Mouse (Mus musculus): ENCODE data around the gene Olfr522.

The Olfr522 gene

DNA sequence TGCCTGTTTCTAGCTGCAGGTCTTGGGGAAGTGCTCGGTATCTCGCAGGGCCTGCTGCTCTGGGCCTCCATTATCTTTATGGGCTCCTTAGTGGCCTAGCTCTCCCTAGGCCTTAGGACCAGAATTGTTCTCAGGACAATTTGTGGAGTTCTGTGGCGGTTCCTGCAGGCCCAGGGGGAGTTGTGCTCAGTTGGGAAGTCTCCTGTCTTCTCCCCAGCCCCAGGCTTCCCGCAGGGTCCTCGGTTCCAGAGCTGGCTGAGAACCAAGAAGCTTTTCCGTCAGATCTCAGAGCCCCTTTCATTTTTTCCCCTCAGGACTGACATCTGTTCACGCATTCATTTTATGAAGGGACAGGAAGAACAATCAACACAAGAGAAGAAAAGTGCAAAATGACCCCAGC lies at the start of gene Olfr522:
Gene Olfr522, minus strand, starts transcription at position 101 of the 400 bp plus-strand sequence.
- DNase-seq (ENCODE audit: low spot score in 2 of 2), result no peak

GRCm38 (mm10) chr7:140213841-140214240 lies 49.3 kb upstream of the Olfr522 start:
- no peak for DNase-seq (ENCODE audit: low spot score in 2 of 2)

- DNase-seq (ENCODE audit: low spot score in 2 of 2), result no peak
Measured at GRCm38 (mm10) chr7:140208677-140209076, 44.1 kb upstream of the Olfr522 start.

GRCm38 (mm10) chr7:140208153-140208552 lies 43.6 kb upstream of the Olfr522 start:
- DNase-seq (ENCODE audit: low spot score in 2 of 2), result no peak

GRCm38 (mm10) chr7:140206904-140207303 lies 42.3 kb upstream of the Olfr522 start:
- no peak for DNase-seq (ENCODE audit: low spot score in 2 of 2)

- no peak for DNase-seq (ENCODE audit: low spot score in 2 of 2)
Measured at GRCm38 (mm10) chr7:140205864-140206263, 41.3 kb upstream of the Olfr522 start, which contains the start of gene Olfr524. Gene Olfr524, minus strand, starts transcription at chr7:140205964.

- no peak for DNase-seq (ENCODE audit: low spot score in 2 of 2)
Measured at GRCm38 (mm10) chr7:140201090-140201489, 36.5 kb upstream of the Olfr522 start.

GRCm38 (mm10) chr7:140196002-140196401 lies 31.4 kb upstream of the Olfr522 start:
- DNase-seq (ENCODE audit: low spot score in 2 of 2), result no peak

DNA sequence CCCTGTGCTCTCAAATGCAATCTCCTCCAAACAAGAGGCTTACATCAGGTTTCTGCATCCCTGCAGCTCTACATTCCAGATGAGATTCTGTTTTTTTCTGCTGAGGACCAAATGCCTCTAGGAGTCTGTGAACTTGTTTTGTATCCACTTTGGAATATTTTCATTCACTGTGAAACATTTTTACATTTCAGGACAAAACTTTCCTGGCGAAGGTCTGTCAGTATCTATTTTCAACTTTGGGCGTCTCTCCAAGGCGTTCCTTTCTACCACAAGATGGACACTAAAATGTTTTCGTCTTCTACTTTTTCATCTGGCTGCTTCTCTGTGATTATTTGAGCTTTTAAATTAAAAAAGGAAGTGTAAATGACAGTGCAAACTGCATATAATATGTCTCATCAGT lies 29.5 kb upstream of the Olfr522 start:
- DNase-seq (ENCODE audit: low spot score in 2 of 2), result no peak

- DNase-seq (ENCODE audit: low spot score in 2 of 2), result no peak
Measured at GRCm38 (mm10) chr7:140192851-140193250, 28.3 kb upstream of the Olfr522 start.

GRCm38 (mm10) chr7:140192445-140192844 lies 27.9 kb upstream of the Olfr522 start:
- DNase-seq (ENCODE audit: low spot score in 2 of 2), result no peak

DNA sequence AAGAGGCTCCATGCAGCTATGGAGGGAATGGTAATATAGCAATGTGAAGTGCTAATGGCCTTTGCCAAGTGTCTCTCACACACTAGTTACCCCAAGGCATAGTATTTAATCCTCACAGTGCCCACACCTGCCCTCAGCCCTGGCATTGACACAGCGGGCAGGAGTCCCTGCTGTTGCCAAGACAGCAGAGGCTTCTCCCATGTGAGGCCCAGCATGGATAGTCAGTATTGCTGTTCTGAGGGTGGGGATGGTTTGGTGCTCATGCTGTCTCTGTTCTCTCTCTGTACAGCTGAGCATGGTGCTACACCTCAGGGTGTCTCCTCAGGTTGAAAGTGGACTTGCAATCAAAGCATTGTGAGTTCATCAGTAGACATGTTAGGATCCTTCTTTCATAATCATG lies 25.9 kb upstream of the Olfr522 start:
- no peak for DNase-seq (ENCODE audit: low spot score in 2 of 2)

GRCm38 (mm10) chr7:140188391-140189328 lies 24.1 kb upstream of the Olfr522 start:
- no peak for DNase-seq (ENCODE audit: low spot score in 2 of 2)

GRCm38 (mm10) chr7:140187721-140188390 lies 23.3 kb upstream of the Olfr522 start:
- DNase-seq (ENCODE audit: low spot score in 2 of 2), result no peak

GRCm38 (mm10) chr7:140186646-140187620 lies 22.4 kb upstream of the Olfr522 start:
- no peak for DNase-seq (ENCODE audit: low spot score in 2 of 2)

DNA sequence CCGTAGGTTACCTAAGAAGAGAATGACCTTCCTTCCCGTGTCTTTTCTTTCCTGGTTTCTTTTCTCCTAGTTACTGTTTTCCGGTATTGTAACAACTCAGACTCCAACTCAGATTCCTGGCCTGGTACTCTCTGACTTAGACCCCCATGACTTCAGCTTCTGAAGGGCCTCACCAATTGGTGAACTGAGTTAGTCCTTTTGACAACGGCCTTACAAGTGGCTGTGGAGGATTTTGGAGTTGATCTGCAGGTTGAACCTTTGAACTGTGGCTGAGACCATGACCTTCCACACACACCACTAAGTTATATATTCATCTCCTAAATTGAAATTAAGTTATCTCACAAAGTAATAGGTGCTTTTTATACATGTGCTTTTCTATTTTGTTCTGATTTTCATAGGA lies 19.6 kb upstream of the Olfr522 start:
- no peak for DNase-seq (ENCODE audit: low spot score in 2 of 2)

GRCm38 (mm10) chr7:140180692-140181091 lies 16.1 kb upstream of the Olfr522 start:
- DNase-seq (ENCODE audit: low spot score in 2 of 2), result no peak

DNA sequence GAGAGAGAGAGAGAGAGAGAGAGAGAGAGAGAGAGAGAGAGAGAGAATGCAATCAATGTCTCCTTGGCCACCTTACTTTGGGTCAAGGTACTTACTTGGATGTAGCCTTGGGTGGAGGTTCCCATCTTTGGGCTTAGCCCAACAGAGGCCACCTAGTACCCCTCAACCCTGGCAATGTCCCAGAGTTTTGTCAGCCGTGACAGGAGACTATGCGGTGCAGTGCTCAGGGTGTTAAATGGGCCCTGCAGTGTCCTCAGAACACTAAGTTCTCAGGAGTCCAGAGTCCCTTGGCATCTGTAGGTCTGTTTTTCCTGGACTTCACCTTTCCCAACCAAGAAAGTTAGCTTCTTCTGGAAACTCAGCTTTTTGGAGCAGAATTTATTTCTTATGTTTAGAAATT lies 14.6 kb upstream of the Olfr522 start:
- no peak for DNase-seq (ENCODE audit: low spot score in 2 of 2)

DNA sequence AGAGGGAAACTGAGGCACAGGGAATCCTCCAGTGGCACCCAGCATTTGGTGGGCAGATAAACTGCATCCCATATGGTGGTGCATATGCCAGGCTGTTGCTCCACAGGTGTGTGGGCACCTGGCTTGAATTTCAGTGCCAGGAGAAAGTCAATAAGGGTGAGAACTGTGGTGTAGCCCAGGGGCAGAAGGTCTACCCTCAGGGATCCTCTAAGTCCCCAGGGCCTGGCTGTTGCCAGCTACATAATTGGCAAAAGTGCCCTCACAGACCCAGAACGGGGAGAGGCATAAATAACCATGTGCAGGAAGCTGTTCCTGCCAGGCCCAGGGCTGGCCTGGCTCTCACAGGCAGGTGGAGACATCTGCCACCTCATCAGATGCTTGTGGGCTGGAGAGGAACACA lies 8.4 kb upstream of the Olfr522 start, which contains the start of gene Olfr523:
Gene Olfr523, plus strand, starts transcription at position 282 of the 400 bp plus-strand sequence.
- peak in 1 of 2 experiments; percentile 47 for DNase-seq (ENCODE audit: low spot score in 2 of 2)

GRCm38 (mm10) chr7:140170863-140171262 lies 6.3 kb upstream of the Olfr522 start:
- DNase-seq (ENCODE audit: low spot score in 2 of 2), result no peak

DNA sequence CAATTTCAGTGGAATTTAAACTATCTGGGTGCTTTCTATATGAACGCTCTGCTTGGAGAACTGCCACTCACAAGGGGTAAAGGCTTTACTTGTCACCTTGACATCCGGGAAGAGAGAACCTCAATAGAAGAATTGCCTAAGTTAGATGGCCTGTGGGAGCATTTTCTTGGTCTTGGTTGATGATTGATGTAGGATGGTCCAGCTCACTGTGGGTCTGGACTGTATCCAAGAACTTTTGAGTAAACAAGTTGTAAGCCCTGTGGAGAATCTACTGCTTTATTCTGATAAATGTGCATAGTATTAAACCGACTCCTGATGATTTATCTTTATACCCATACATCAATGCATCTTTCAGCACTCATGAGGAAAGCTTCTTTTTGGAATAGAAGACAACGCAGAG lies 4.8 kb upstream of the Olfr522 start:
- no peak for DNase-seq (ENCODE audit: low spot score in 2 of 2)
